Mouse (Mus musculus) ES-Bruce4 (cell line): ENCODE data around the gene Slc9a6.

Source experiments
- CTCF ChIP-seq: IDR thresholded peaks from one replicate; pipeline ENCODE4 v1.8.1; 2011; ENCODE audit warnings: low read depth, low read length
- EP300 ChIP-seq: IDR thresholded peaks from 2 replicates; pipeline ENCODE4 v1.6.1; 2011; ENCODE audit warnings: low read depth, low read length; ENCODE audit not compliant: insufficient read depth
- POLR2A ChIP-seq: IDR thresholded peaks from one replicate; pipeline ENCODE4 v1.8.1; 2011; ENCODE audit warnings: low read length; ENCODE audit not compliant: insufficient read depth

- no peak for TF ChIP-seq CTCF
- TF ChIP-seq POLR2A, result no peak
- TF ChIP-seq EP300, result no peak
Observed at GRCm38 (mm10) chrX:56615236-56615635, 5.7 kb downstream of the Slc9a6 start.
